Mouse (Mus musculus) intestine, postnatal 0 days (tissue): ENCODE results near the gene Afm. TPM values are rescaled to one million over a fixed set of nuclear protein-coding genes. Genes with fewer than 3 reads are reported as not detected.

Source experiments
- ATAC-seq: fragments of 200-750 bp; cut with Nextera tagmentation; 2 replicates; pipeline ENCODE4 v1.8.0; 2017; ENCODE audit warnings: mild to moderate bottlenecking, moderate TSS enrichment, moderate library complexity
- H3K27ac ChIP-seq: fragments of 300-500 bp; sonication (generic); 2 replicates; pipeline ENCODE4 v1.5.1; 2014; ENCODE audit warnings: mild to moderate bottlenecking, low read depth, low read length, moderate library complexity
- H3K27me3 ChIP-seq: fragments of 300-500 bp; sonication (generic); replicated peaks from 2 replicates; pipeline ENCODE4 v1.6.1; 2014; ENCODE audit warnings: low read length, mixed read lengths; ENCODE audit not compliant: control insufficient read depth, insufficient read depth
- H3K36me3 ChIP-seq: fragments of 300-500 bp; sonication (generic); 2 replicates; pipeline ENCODE4 v1.6.1; 2014; ENCODE audit warnings: mild to moderate bottlenecking, moderate library complexity; ENCODE audit not compliant: control insufficient read depth, insufficient read depth
- H3K4me1 ChIP-seq: fragments of 300-500 bp; sonication (generic); replicated peaks from 2 replicates; pipeline ENCODE4 v1.6.1; 2014; ENCODE audit warnings: antibody characterized with exemption, low read length, mixed read lengths; ENCODE audit not compliant: control insufficient read depth, insufficient read depth
- H3K4me2 ChIP-seq: fragments of 300-500 bp; sonication (generic); replicated peaks from 2 replicates; pipeline ENCODE4 v1.6.1; 2014; ENCODE audit warnings: low read depth, mild to moderate bottlenecking, moderate library complexity
- H3K4me3 ChIP-seq: fragments of 300-500 bp; sonication (generic); 2 replicates; pipeline ENCODE4 v1.5.1; 2014; ENCODE audit warnings: low read depth, low read length
- H3K9ac ChIP-seq: fragments of 300-500 bp; sonication (generic); 2 replicates; pipeline ENCODE4 v1.6.1; 2014; ENCODE audit warnings: mild to moderate bottlenecking, low read depth, low read length
- H3K9me3 ChIP-seq: fragments of 300-500 bp; sonication (generic); 2 replicates; pipeline ENCODE4 v1.6.1; 2016; ENCODE audit warnings: mixed run types; ENCODE audit not compliant: control insufficient read depth
- CTCF ChIP-seq: sonication (generic); IDR thresholded peaks from 2 replicates; pipeline ENCODE4 v1.5.1; 2016; ENCODE audit warnings: low read depth, mild to moderate bottlenecking, control low read depth, antibody characterized with exemption, moderate library complexity
- WGBS: fragments of 180-500 bp; shearing (Covaris S2); extraction: QIAGEN DNeasy Blood & Tissue Kit; methylation state at CpG from one replicate; pipeline ENCODE4 v1.1.7; 2014; 5-methylcytosine and 5-hydroxymethylcytosine counted together
- polyA plus RNA-seq: library from polyadenylated mRNA; unstranded; fragments of >200 nt; fragmentation: Nextera tagmentation; extraction: Ambion mirVana; gene quantifications from 2 replicates; pipeline ENCODE4 v1.2.1, GENCODE M21; 2015

The Afm gene
- polyA plus RNA-seq, 1 experiment from 2014 or later: 8.2 TPM

DNA sequence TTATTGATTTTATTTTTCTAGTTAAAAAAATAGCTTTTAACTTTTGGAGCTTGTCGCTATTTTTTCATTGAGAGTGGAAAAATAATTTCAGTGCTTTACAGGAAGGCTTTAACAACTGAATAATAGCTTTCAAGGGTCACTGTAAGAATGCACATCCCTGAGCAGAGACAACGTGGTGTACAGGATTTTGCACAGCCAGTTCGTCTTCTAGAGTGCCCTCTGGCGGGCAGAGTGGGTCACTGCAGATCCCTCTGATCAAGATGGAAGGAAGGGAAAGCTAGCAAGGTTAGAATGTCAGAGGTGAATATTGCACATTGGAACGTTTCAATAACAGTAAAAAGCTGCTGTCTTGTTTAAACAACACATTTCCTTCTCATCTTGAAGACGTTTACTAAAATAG lies 18.0 kb upstream of the Afm start:
- no peaks in the 10 kb centered on the region for H3K9me3 ChIP-seq
- no peaks in the 10 kb centered on the region for H3K4me1 ChIP-seq
- H3K36me3 ChIP-seq: no peaks in the 10 kb centered on the region
- no peak overlapping the region for H3K4me2 ChIP-seq
- no peak overlapping the region for H3K27ac ChIP-seq
- TF ChIP-seq CTCF: peak; percentile 91
- no peak overlapping the region for H3K4me3 ChIP-seq
- 2% methylated on average over 6 of the region's 6 CpGs for WGBS
- 0 out of 2 replicates have a peak, but pooled peaks have one; percentile 38 for ATAC-seq
- no peaks in the 10 kb centered on the region for H3K27me3 ChIP-seq
- no peak overlapping the region for H3K9ac ChIP-seq

DNA sequence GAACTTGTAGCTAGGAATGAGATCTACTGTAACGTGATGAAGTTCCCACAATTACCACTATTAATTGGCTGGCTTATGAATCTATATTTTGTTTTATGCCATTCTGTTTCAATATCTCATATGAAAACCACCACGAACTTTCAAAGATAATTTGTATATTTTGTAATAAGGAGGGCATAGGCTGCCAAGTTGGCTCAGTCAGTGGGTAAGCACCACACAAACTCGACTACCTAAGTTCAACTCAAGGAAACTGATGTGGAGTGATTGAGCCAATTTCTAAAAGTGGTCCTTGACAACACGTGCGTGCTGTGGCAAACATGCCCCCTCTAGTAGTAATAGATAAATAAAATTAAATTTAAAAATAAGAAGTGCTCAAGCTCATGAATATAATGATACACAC lies 17.0 kb upstream of the Afm start:
- no peak overlapping the region for H3K4me3 ChIP-seq
- no peaks in the 10 kb centered on the region for H3K9me3 ChIP-seq
- no peaks in the 10 kb centered on the region for H3K27me3 ChIP-seq
- no peak for TF ChIP-seq CTCF
- no peaks in the 10 kb centered on the region for H3K4me1 ChIP-seq
- no peak overlapping the region for H3K4me2 ChIP-seq
- no peak for ATAC-seq
- no peak overlapping the region for H3K27ac ChIP-seq
- H3K36me3 ChIP-seq: no peaks in the 10 kb centered on the region
- H3K9ac ChIP-seq: no peak overlapping the region
- 85% methylated on average over 5 of the region's 5 CpGs for WGBS

DNA sequence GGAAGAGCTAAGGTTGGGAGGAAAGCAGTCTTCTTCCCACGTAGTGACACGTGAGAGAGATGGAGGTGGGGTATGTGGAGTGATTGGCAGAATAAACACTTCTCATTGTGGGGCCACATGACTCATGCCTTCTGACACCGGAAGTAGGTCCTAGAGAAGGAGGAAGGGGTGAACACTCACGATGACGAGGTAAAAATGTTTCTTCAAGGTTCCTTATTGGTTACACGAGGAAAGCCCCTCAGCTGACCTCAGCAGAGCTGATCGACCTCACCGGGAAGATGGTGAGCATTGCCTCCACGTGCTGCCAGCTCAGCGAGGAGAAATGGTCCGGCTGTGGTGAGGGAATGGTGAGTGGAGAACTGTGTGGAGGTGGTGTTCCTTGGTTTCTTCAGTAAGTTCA lies 14.0 kb upstream of the Afm start:
- no peak for ATAC-seq
- H3K27me3 ChIP-seq: no peaks in the 10 kb centered on the region
- no peak overlapping the region for H3K4me2 ChIP-seq
- no peak overlapping the region for H3K9ac ChIP-seq
- WGBS: 64% methylated on average over 11 of the region's 11 CpGs
- H3K9me3 ChIP-seq: no peaks in the 10 kb centered on the region
- no peak overlapping the region for H3K27ac ChIP-seq
- no peak overlapping the region for H3K4me3 ChIP-seq
- H3K4me1 ChIP-seq: no peaks in the 10 kb centered on the region
- H3K36me3 ChIP-seq: no peaks in the 10 kb centered on the region
- TF ChIP-seq CTCF: no peak

DNA sequence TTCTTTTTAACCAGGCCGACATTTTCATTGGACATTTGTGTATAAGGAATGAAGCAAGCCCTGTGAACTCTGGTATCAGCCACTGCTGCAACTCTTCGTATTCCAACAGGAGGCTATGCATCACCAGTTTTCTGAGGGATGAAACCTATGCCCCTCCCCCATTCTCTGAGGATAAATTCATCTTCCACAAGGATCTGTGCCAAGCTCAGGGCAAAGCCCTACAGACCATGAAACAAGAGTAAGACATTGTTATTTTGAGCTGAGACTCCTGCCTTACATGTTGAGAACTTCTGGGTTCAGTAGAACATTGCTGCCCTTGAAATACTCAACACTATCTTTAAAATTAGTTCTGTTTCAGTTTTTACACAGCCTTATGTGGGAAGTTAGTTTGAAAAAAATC lies 12.2 kb upstream of the Afm start:
- no peak overlapping the region for H3K4me3 ChIP-seq
- H3K9me3 ChIP-seq: no peaks in the 10 kb centered on the region
- no peak overlapping the region for H3K27ac ChIP-seq
- TF ChIP-seq CTCF: no peak
- H3K9ac ChIP-seq: no peak overlapping the region
- H3K27me3 ChIP-seq: no peaks in the 10 kb centered on the region
- H3K36me3 ChIP-seq: no peaks in the 10 kb centered on the region
- no peaks in the 10 kb centered on the region for H3K4me1 ChIP-seq
- 73% methylated on average over 2 of the region's 2 CpGs for WGBS
- H3K4me2 ChIP-seq: no peak overlapping the region
- ATAC-seq: no peak

DNA sequence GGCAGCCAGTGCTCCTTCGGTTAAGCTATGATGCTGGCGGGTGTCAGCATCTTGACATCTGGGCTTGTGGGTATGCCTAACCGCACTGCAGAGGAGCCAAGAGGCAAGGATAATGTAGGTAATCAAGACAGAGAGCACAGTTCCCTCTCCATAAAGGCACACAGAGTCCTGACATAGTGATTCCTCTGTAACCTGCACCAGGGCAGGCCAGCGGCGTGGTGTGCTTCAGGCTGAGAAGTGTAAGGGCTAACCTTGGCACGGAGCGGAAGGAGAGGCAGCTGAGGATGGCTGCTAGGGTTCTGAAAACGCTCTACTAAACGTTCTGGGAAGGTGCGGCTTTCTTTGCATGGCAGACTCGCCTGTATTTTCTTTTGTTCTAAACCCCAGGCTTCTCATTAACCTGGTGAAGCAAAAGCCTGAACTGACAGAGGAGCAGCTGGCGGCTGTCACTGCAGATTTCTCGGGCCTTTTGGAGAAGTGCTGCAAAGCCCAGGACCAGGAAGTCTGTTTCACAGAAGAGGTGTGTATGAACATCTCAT lies 11.3 kb upstream of the Afm start:
- Histone ChIP-seq H3K4me2 (no peak overlapping the region), H3K27ac (no peak overlapping the region), H3K27me3 (no peaks in the 10 kb centered on the region), H3K4me3 (no peak overlapping the region), H3K36me3 (no peaks in the 10 kb centered on the region), H3K4me1 (no peaks in the 10 kb centered on the region), H3K9me3 (no peaks in the 10 kb centered on the region), H3K9ac (no peak overlapping the region)
- no peak for ATAC-seq
- TF ChIP-seq CTCF: no peak
- WGBS: 65% methylated on average over 13 of the region's 13 CpGs

DNA sequence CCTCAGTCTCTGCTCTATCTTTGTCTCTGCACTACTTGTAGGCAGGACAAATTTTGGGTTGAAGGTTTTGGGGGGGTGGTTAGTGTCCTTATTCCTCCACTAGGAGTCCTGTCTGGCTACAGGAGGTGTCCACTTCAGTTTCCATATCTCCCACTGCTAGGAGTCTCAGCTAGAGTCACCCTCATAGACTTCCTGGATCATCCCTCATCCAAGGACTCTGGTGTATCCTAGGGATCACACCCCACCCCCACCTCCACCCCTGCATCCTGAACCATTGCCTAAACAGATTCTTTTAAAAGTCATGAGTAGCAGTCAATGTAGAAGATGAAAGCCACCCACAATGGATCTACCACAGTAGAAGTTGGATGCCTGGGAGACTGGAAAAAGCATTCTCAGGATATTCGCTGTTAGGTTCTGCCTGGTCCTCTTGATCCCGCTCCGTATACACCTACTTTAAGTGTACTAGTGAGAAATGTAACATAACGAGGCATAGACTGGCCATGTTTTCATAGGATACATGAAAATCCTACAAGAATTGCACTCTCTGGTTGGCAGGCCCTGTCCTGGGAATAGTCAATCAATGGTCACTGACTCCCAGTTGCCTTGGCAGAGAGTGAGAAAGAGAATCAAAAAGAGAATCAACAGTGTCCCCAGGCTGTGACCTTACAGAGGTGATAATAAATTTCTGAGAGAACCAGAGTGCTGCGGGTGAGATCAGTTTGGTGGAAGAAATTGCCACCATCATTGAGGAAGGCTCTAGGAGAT lies 8.7 kb upstream of the Afm start:
- H3K4me3 ChIP-seq: no peak overlapping the region
- WGBS: 92% methylated on average over 5 of the region's 5 CpGs
- no peaks in the 10 kb centered on the region for H3K27me3 ChIP-seq
- no peak for TF ChIP-seq CTCF
- no peak overlapping the region for H3K27ac ChIP-seq
- H3K9ac ChIP-seq: no peak overlapping the region
- no peaks in the 10 kb centered on the region for H3K36me3 ChIP-seq
- no peaks in the 10 kb centered on the region for H3K9me3 ChIP-seq
- H3K4me2 ChIP-seq: no peak overlapping the region
- no peak for ATAC-seq
- no peaks in the 10 kb centered on the region for H3K4me1 ChIP-seq
